Mouse (Mus musculus): Measurements from ENCODE around the gene Itpr2. TPM values are rescaled to one million over a fixed set of nuclear protein-coding genes. Genes with fewer than 3 reads are reported as not detected.

The Itpr2 gene
- polyA plus RNA-seq (2015; fragmentation: Nextera tagmentation; extraction: Ambion mirVana) = 8.4 and 9.3 TPM in 2 replicates

- Histone ChIP-seq H3K4me1 (peaks cover 21% of the 10 kb centered on the region), H3K9ac (peak within 1 kb of the TSS; percentile 37), H3K27ac (peak within 1 kb of the TSS; percentile 4; the same call in 1 of the 2 replicates), H3K27me3 (replicated peaks) (peaks cover 21% of the 10 kb centered on the region), H3K36me3 (replicated peaks) (no peaks in the 10 kb centered on the region), H3K4me2 (peak within 1 kb of the TSS; percentile 100), H3K4me3 (peak within 1 kb of the TSS; percentile 61), H3K9me3 (no peaks in the 10 kb centered on the region)
- peak; percentile 91 for ATAC-seq (replicated peaks)
- WGBS = under 1% methylated on average over 70 of the region's 70 CpGs
These were observed at the start of gene Itpr2 for GRCm38 (mm10) chr6:146501866-146502804. Gene Itpr2 (minus strand): TSS chr6:146502223.

- no peak for ATAC-seq (replicated peaks)
- no peak overlapping the region for H3K27ac ChIP-seq
- no peaks in the 10 kb centered on the region for H3K9me3 ChIP-seq
- no peak overlapping the region for H3K4me2 ChIP-seq
- H3K9ac ChIP-seq = no peak overlapping the region
- no peaks in the 10 kb centered on the region for H3K4me1 ChIP-seq
- no peak overlapping the region for H3K4me3 ChIP-seq
- peaks cover 70% of the 10 kb centered on the region for H3K36me3 ChIP-seq (replicated peaks)
- H3K27me3 ChIP-seq (replicated peaks) = no peaks in the 10 kb centered on the region
These were observed 49.3 kb upstream of the Itpr2 start for GRCm38 (mm10) chr6:146551326-146551725.

- Histone ChIP-seq H3K27me3 (replicated peaks) (no peaks in the 10 kb centered on the region), H3K4me1 (no peaks in the 10 kb centered on the region), H3K27ac (no peak overlapping the region), H3K36me3 (replicated peaks) (peaks cover 65% of the 10 kb centered on the region), H3K4me3 (no peak overlapping the region), H3K9ac (no peak overlapping the region), H3K4me2 (no peak overlapping the region), H3K9me3 (no peaks in the 10 kb centered on the region)
- 93% methylated on average over 2 of the region's 2 CpGs for WGBS
- ATAC-seq (replicated peaks) = no peak
These were observed 48.4 kb upstream of the Itpr2 start for GRCm38 (mm10) chr6:146550421-146550820.

- no peak overlapping the region for H3K4me3 ChIP-seq
- no peaks in the 10 kb centered on the region for H3K9me3 ChIP-seq
- H3K4me2 ChIP-seq = no peak overlapping the region
- H3K9ac ChIP-seq = no peak overlapping the region
- no peaks in the 10 kb centered on the region for H3K4me1 ChIP-seq
- no peak for ATAC-seq (replicated peaks)
- WGBS = 90% methylated on average over 5 of the region's 5 CpGs
- H3K36me3 ChIP-seq (replicated peaks) = peaks cover 27% of the 10 kb centered on the region
- no peaks in the 10 kb centered on the region for H3K27me3 ChIP-seq (replicated peaks)
- no peak overlapping the region for H3K27ac ChIP-seq
These were observed 43.4 kb upstream of the Itpr2 start for GRCm38 (mm10) chr6:146545289-146545865.

- Histone ChIP-seq H3K9me3 (no peaks in the 10 kb centered on the region), H3K4me2 (no peak overlapping the region), H3K4me3 (no peak overlapping the region), H3K27ac (no peak overlapping the region), H3K4me1 (no peaks in the 10 kb centered on the region), H3K9ac (no peak overlapping the region), H3K27me3 (replicated peaks) (no peaks in the 10 kb centered on the region), H3K36me3 (replicated peaks) (peaks cover 25% of the 10 kb centered on the region)
- WGBS = 89% methylated on average over 1 of the region's 1 CpGs
- no peak for ATAC-seq (replicated peaks)
These were observed 42.6 kb upstream of the Itpr2 start for GRCm38 (mm10) chr6:146544622-146545021.

GRCm38 (mm10) chr6:146540386-146540785 is 38.4 kb upstream of the Itpr2 start:
- Histone ChIP-seq H3K4me2 (no peak overlapping the region), H3K27me3 (replicated peaks) (no peaks in the 10 kb centered on the region), H3K36me3 (replicated peaks) (no peaks in the 10 kb centered on the region), H3K4me1 (no peaks in the 10 kb centered on the region), H3K4me3 (no peak overlapping the region), H3K27ac (no peak overlapping the region), H3K9me3 (no peaks in the 10 kb centered on the region), H3K9ac (no peak overlapping the region)
- no peak for ATAC-seq (replicated peaks)
- 86% methylated on average over 3 of the region's 3 CpGs for WGBS

GRCm38 (mm10) chr6:146538661-146539060 is 36.6 kb upstream of the Itpr2 start:
- no peak overlapping the region for H3K4me2 ChIP-seq
- no peak for ATAC-seq (replicated peaks)
- H3K4me1 ChIP-seq = no peaks in the 10 kb centered on the region
- no peaks in the 10 kb centered on the region for H3K27me3 ChIP-seq (replicated peaks)
- no peak overlapping the region for H3K4me3 ChIP-seq
- H3K9ac ChIP-seq = no peak overlapping the region
- no peak overlapping the region for H3K27ac ChIP-seq
- no peaks in the 10 kb centered on the region for H3K36me3 ChIP-seq (replicated peaks)
- WGBS = 57% methylated on average over 4 of the region's 4 CpGs
- H3K9me3 ChIP-seq = no peaks in the 10 kb centered on the region

- no peak overlapping the region for H3K4me2 ChIP-seq
- no peaks in the 10 kb centered on the region for H3K36me3 ChIP-seq (replicated peaks)
- no peaks in the 10 kb centered on the region for H3K27me3 ChIP-seq (replicated peaks)
- ATAC-seq (replicated peaks) = no peak
- no peak overlapping the region for H3K9ac ChIP-seq
- 83% methylated on average over 2 of the region's 2 CpGs for WGBS
- H3K4me1 ChIP-seq = no peaks in the 10 kb centered on the region
- H3K9me3 ChIP-seq = no peaks in the 10 kb centered on the region
- no peak overlapping the region for H3K27ac ChIP-seq
- H3K4me3 ChIP-seq = no peak overlapping the region
These were observed 36.0 kb upstream of the Itpr2 start for GRCm38 (mm10) chr6:146538071-146538470.

- Histone ChIP-seq H3K4me2 (no peak overlapping the region), H3K9me3 (no peaks in the 10 kb centered on the region), H3K27me3 (replicated peaks) (no peaks in the 10 kb centered on the region), H3K27ac (no peak overlapping the region), H3K9ac (no peak overlapping the region), H3K4me1 (no peaks in the 10 kb centered on the region), H3K36me3 (replicated peaks) (no peaks in the 10 kb centered on the region), H3K4me3 (no peak overlapping the region)
- ATAC-seq (replicated peaks) = no peak
- WGBS = 91% methylated on average over 4 of the region's 4 CpGs
These were observed 35.1 kb upstream of the Itpr2 start for GRCm38 (mm10) chr6:146537111-146537510.

- no peaks in the 10 kb centered on the region for H3K36me3 ChIP-seq (replicated peaks)
- no peaks in the 10 kb centered on the region for H3K4me1 ChIP-seq
- no peak for ATAC-seq (replicated peaks)
- no peak overlapping the region for H3K4me2 ChIP-seq
- WGBS = 94% methylated on average over 5 of the region's 5 CpGs
- no peak overlapping the region for H3K4me3 ChIP-seq
- H3K9ac ChIP-seq = no peak overlapping the region
- no peaks in the 10 kb centered on the region for H3K9me3 ChIP-seq
- H3K27ac ChIP-seq = no peak overlapping the region
- H3K27me3 ChIP-seq (replicated peaks) = no peaks in the 10 kb centered on the region
These were observed 33.5 kb upstream of the Itpr2 start for GRCm38 (mm10) chr6:146535501-146535900.

GRCm38 (mm10) chr6:146533146-146533545 is 31.1 kb upstream of the Itpr2 start:
- Histone ChIP-seq H3K27me3 (replicated peaks) (no peaks in the 10 kb centered on the region), H3K9ac (no peak overlapping the region), H3K9me3 (no peaks in the 10 kb centered on the region), H3K4me2 (no peak overlapping the region), H3K4me3 (no peak overlapping the region), H3K36me3 (replicated peaks) (no peaks in the 10 kb centered on the region), H3K27ac (no peak overlapping the region), H3K4me1 (no peaks in the 10 kb centered on the region)
- 89% methylated on average over 4 of the region's 4 CpGs for whole genome bisulfite sequencing
- no peak for ATAC-seq (replicated peaks)

GRCm38 (mm10) chr6:146530769-146531168 is 28.7 kb upstream of the Itpr2 start:
- H3K9ac ChIP-seq = no peak overlapping the region
- no peak overlapping the region for H3K4me2 ChIP-seq
- H3K36me3 ChIP-seq (replicated peaks) = no peaks in the 10 kb centered on the region
- no peaks in the 10 kb centered on the region for H3K9me3 ChIP-seq
- H3K4me1 ChIP-seq = no peaks in the 10 kb centered on the region
- ATAC-seq (replicated peaks) = no peak
- no peak overlapping the region for H3K4me3 ChIP-seq
- WGBS = 93% methylated on average over 5 of the region's 5 CpGs
- no peaks in the 10 kb centered on the region for H3K27me3 ChIP-seq (replicated peaks)
- H3K27ac ChIP-seq = no peak overlapping the region

- H3K27me3 ChIP-seq (replicated peaks) = no peaks in the 10 kb centered on the region
- WGBS = 95% methylated on average over 7 of the region's 7 CpGs
- no peak overlapping the region for H3K9ac ChIP-seq
- H3K9me3 ChIP-seq = no peaks in the 10 kb centered on the region
- H3K4me3 ChIP-seq = no peak overlapping the region
- no peaks in the 10 kb centered on the region for H3K36me3 ChIP-seq (replicated peaks)
- H3K27ac ChIP-seq = no peak overlapping the region
- no peak for ATAC-seq (replicated peaks)
- no peaks in the 10 kb centered on the region for H3K4me1 ChIP-seq
- no peak overlapping the region for H3K4me2 ChIP-seq
These were observed 28.3 kb upstream of the Itpr2 start for GRCm38 (mm10) chr6:146530363-146530762.

Data from midbrain, embryonic 15.5 days (tissue).